7 mouse cellular contexts compared by ENCODE assay signal in the genomic region with DNA sequence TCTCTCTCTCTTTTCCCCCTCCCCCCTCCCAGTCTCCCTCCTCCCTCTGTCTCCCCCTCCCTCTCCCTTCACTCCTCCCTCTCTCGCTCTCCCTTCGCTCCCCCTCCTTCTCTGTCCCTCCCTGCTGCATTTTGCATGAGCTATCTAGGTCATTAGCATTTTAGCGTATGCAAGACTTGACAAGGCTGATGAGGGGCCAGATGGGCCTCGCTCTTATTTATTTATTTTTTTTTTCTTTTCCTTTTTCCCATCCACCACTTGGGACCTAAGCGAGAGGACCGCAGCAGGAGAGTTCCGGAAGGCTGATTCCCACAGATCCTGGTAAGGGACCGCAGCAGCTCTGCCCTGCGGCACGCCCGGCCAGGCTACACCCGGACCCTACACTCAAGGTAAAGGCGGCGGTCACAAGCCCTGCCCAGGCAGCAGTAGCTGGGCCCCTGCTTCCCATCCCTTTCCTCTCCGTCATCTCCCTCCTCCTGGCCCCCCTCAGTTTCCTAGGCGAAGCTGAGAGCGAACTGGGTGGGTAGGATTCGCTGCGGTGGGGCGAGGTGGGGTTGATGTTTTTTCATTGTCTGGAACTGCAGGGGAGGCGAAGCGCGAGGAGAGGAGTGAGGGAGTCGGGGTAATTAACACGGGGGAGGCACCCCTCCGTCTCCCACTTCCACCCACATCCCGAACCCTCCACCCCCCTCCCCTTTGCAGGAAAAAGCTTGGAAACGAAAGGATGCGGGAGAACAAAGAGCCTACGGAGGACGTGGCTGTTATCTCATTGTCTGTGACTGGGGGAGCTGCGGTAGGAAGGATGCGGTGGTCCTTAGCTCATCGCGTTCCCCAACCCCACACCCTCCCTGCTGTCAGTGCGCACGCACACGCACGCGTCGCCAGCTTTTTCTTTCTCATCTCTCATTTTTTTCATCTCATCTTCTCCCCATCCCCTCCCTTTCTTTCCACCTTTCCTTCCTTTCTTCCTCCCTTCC.
DNase-seq lines count a peak whose midpoint lies in the region; ATAC-seq and TF ChIP-seq lines count a peak whose summit lies in the region.

No protein-coding gene starts in this region.

- H3K4me3 ChIP-seq in lung, embryonic 14.5 days (ENCODE audit: low read depth, low read length): peak overlapping the region; percentile 22; the same call in 1 of the 2 replicates
- H3K4me3 ChIP-seq in hindbrain, embryonic 10.5 days: peak overlapping the region; percentile 66
- peak overlapping the region; percentile 29 for H3K4me3 ChIP-seq in limb, embryonic 15.5 days

- DNase-seq in lung, embryonic 14.5 days: no peak
- no peak for DNase-seq in lung, postnatal 10 days
- DNase-seq in cerebellum, postnatal 10 days: peak; percentile 86 to 89
- DNase-seq in hindbrain, embryonic 10.5 days (ENCODE audit: low spot score): peak; percentile 67
- no peak for DNase-seq in urinary bladder, postnatal 14 days (ENCODE audit: low spot score)
- DNase-seq in T-cell, adult 2 months (ENCODE audit: low spot score): no peak

- H3K9me3 ChIP-seq in lung, embryonic 14.5 days (ENCODE audit: low read depth, low read length): no peaks in the 10 kb centered on the region
- H3K9me3 ChIP-seq in hindbrain, embryonic 10.5 days: no peaks in the 10 kb centered on the region
- H3K9me3 ChIP-seq in limb, embryonic 15.5 days: no peaks in the 10 kb centered on the region

- WGBS in lung, embryonic 14.5 days: under 1% methylated on average over 41 of the region's 41 CpGs
- under 1% methylated on average over 41 of the region's 41 CpGs for WGBS in hindbrain, embryonic 10.5 days
- WGBS in limb, embryonic 15.5 days: under 1% methylated on average over 41 of the region's 41 CpGs

- no peaks in the 10 kb centered on the region for H3K36me3 ChIP-seq in lung, embryonic 14.5 days (ENCODE audit: insufficient read depth)
- H3K36me3 ChIP-seq in hindbrain, embryonic 10.5 days: peaks cover 14% of the 10 kb centered on the region; the same call in 1 of the 2 replicates
- H3K36me3 ChIP-seq in limb, embryonic 15.5 days: no peaks in the 10 kb centered on the region

- no peak overlapping the region; the same call in 1 of the 2 replicates for H3K9ac ChIP-seq in lung, embryonic 14.5 days
- H3K9ac ChIP-seq in limb, embryonic 15.5 days: no peak overlapping the region

- no peak overlapping the region for H3K27ac ChIP-seq in lung, embryonic 14.5 days (ENCODE audit: low read depth)
- peak overlapping the region; percentile 94 for H3K27ac ChIP-seq in hindbrain, embryonic 10.5 days
- H3K27ac ChIP-seq in limb, embryonic 15.5 days: no peak overlapping the region

- peaks cover 85% of the 10 kb centered on the region for H3K27me3 ChIP-seq in lung, embryonic 14.5 days (ENCODE audit: insufficient read depth, low read length)
- H3K27me3 ChIP-seq in hindbrain, embryonic 10.5 days (ENCODE audit: insufficient read depth, poor library complexity, severe bottlenecking): peaks cover 90% of the 10 kb centered on the region
- H3K27me3 ChIP-seq in limb, embryonic 15.5 days: peaks cover 94% of the 10 kb centered on the region

- TF ChIP-seq CTCF in lung, embryonic 14.5 days (IDR thresholded peaks at IDR 0.05; ENCODE audit: low read depth): no peak

- H3K4me1 ChIP-seq in lung, embryonic 14.5 days (ENCODE audit: insufficient read depth): no peaks in the 10 kb centered on the region
- H3K4me1 ChIP-seq in hindbrain, embryonic 10.5 days (replicated peaks): peaks cover 95% of the 10 kb centered on the region
- H3K4me1 ChIP-seq in limb, embryonic 15.5 days: peaks cover 40% of the 10 kb centered on the region

- H3K4me2 ChIP-seq in lung, embryonic 14.5 days: peak overlapping the region; percentile 50
- peak overlapping the region; percentile 49 for H3K4me2 ChIP-seq in limb, embryonic 15.5 days

- no peak for ATAC-seq in lung, embryonic 14.5 days (ENCODE audit: insufficient read depth)
- ATAC-seq in limb, embryonic 15.5 days (ENCODE audit: insufficient number of reproducible peaks, low FRiP score, low TSS enrichment, low read depth): no peak

Comparison
In these comparisons a context has a peak if more than half of its experiments do, and no peak if none do; other contexts are left out.
1. DNase-seq: peak in cerebellum, postnatal 10 days (2 of 2) and hindbrain, embryonic 10.5 days (single experiment); none in lung, embryonic 14.5 days (single experiment), lung, postnatal 10 days (single experiment), urinary bladder, postnatal 14 days (single experiment) and T-cell, adult 2 months (single experiment).
2. Peak in every context shown above with its lines, with median percentiles within 50 percentile points of each other: H3K4me3 ChIP-seq.